Mouse (Mus musculus): ENCODE results near the gene Sox8.

DNA sequence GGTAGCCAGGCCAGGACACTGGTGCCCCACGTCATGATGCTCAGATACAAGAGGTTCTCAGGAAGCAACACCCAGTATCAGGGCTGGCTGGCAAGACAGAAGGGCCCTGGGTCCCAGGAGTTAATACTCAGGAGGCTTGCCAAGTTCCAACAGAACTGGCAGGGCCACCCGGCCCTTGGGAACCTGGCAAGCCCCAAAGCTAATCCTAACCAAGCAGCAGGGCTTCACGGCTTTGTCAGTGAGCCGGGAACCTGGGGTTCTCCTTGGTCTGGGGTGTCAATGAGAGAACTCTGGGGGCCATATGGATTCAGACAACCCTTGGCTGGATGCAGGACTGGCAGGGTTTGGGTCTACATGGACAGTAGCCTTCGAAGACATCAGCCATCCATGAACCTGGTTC lies 6.0 kb downstream of the Sox8 start:
- TF ChIP-seq CTCF (IDR thresholded peaks at IDR 0.05; ENCODE audit: extremely low read depth, insufficient read depth, insufficient read length, insufficient replicate concordance), result no peak
- TF ChIP-seq POLR2A (IDR thresholded peaks at IDR 0.05; ENCODE audit: low read depth, low read length), result no peak

Data from spleen, adult 2 months (tissue).